Mouse (Mus musculus): ENCODE data around the gene Shisa8. TPM values are rescaled to one million over a fixed set of nuclear protein-coding genes. Genes with fewer than 3 reads are reported as not detected.

The Shisa8 gene
- polyA plus RNA-seq, 1 experiment from 2014 or later: 2.9 TPM

- Histone ChIP-seq H3K4me1 (peaks cover 11% of the 10 kb centered on the region), H3K4me3 (replicated peaks) (no peak overlapping the region), H3K36me3 (no peaks in the 10 kb centered on the region), H3K9me3 (replicated peaks) (no peaks in the 10 kb centered on the region), H3K4me2 (replicated peaks) (no peak overlapping the region; the same call in 1 of the 2 replicates), H3K27ac (replicated peaks) (no peak overlapping the region), H3K27me3 (peaks cover 31% of the 10 kb centered on the region), H3K9ac (no peak overlapping the region)
- no peak for ATAC-seq (ENCODE audit: insufficient number of reproducible peaks, low FRiP score, low TSS enrichment, low read depth)
- 44% methylated on average over 7 of the region's 7 CpGs for WGBS
Observed at GRCm38 (mm10) chr15:82223251-82223650, 10.6 kb upstream of the Shisa8 start.

DNA sequence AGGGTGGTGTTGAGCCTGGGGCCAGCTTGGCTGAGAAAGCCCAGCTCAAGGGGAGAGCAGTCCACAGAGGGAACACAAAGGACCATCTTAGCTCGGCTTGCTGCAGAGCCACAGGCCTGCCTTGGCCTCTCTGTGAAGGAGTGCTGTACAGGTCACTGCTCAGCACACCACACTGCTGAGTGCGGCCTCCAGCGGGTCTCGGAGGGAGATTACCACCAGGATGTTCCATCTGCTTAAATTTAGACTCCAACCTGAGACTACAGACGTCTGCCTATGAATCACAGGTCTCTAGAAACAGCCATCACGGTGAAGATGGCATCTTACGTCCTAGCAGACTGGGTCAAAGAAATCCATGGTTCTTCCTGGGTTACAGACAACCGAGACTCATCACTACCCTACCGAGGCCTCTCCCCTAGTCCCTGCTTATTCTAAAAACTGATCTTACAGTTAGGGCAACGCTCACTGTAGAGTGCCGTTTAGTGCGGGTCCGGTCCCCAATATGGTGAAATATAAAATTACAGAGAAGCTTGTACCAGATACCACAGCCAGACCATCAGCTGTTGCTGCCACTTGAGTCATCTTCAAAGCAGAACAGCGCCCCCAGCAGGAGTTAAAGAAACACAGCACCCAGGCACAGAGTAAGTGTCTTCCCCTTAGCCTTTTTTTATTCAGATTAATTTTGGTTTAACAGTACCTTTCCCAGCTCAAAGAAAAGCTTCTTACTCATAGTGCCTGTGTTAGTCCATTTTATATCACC, 8.7 kb upstream of the Shisa8 start:
- H3K4me3 ChIP-seq (replicated peaks): no peak overlapping the region

GRCm38 (mm10) chr15:82220003-82220675, 7.5 kb upstream of the Shisa8 start:
- Histone ChIP-seq H3K4me1 (peaks cover 25% of the 10 kb centered on the region), H3K27me3 (peaks cover 46% of the 10 kb centered on the region), H3K9me3 (replicated peaks) (no peaks in the 10 kb centered on the region), H3K9ac (no peak overlapping the region), H3K27ac (replicated peaks) (no peak overlapping the region), H3K4me2 (replicated peaks) (no peak overlapping the region), H3K4me3 (replicated peaks) (no peak overlapping the region), H3K36me3 (no peaks in the 10 kb centered on the region)
- 56% methylated on average over 12 of the region's 12 CpGs for WGBS
- ATAC-seq (ENCODE audit: insufficient number of reproducible peaks, low FRiP score, low TSS enrichment, low read depth): no peak

More for the DNA sequence above, 8.7 kb upstream of the Shisa8 start:
- no peak overlapping the region for H3K9ac ChIP-seq
- no peaks in the 10 kb centered on the region for H3K36me3 ChIP-seq
- WGBS: 49% methylated on average over 14 of the region's 14 CpGs
- H3K9me3 ChIP-seq (replicated peaks): no peaks in the 10 kb centered on the region
- peaks cover 40% of the 10 kb centered on the region for H3K27me3 ChIP-seq
- no peak overlapping the region for H3K4me2 ChIP-seq (replicated peaks)
- H3K27ac ChIP-seq (replicated peaks): no peak overlapping the region
- no peak for ATAC-seq (ENCODE audit: insufficient number of reproducible peaks, low FRiP score, low TSS enrichment, low read depth)
- H3K4me1 ChIP-seq: peaks cover 15% of the 10 kb centered on the region

DNA sequence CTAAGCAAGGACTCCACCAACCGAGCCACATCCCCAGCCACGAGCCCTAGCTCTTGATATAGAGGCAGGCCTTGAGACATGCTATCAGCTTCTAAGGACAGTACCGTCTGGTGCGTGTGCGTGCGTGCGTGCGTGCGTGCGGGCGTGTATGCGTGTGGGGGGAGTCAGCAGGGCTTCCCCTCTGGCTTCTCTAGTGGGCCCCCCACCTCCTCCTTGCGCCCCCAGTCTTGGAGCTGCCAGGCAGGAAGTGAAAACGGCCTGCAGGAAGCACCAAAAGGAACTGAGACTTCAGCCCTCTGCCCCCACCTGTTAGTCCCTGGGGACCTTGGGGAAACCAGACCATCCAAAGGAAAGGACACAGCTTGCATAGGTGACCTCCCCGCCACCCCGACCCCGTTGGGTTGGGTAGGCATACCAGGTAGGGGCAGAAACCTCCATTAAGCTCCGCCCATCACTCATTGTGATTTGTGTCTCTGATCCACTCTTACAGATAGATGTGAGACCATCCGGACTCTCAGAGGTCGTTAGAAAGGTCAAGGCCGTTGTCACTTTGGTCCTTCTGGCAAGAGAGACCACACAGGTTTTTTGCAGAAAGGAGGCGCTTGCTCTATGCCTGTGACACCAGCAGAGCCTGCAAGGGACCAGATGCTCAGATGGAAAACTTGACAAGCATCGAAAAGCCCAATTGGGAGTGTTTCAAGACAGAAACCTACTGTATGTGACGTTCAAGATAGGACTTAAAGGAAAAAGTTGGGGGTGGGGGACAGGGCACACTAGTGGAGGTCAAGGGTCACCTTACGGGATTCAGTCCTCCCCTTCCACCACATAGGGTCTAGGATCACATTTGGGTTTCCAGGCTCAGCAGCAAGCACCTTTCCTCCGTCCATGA, 6.4 kb upstream of the Shisa8 start:
- 76% methylated on average over 26 of the region's 26 CpGs for WGBS
- Histone ChIP-seq H3K27me3 (peaks cover 42% of the 10 kb centered on the region), H3K4me1 (peaks cover 16% of the 10 kb centered on the region), H3K9ac (no peak overlapping the region), H3K4me2 (replicated peaks) (no peak overlapping the region), H3K9me3 (replicated peaks) (no peaks in the 10 kb centered on the region), H3K36me3 (no peaks in the 10 kb centered on the region), H3K4me3 (replicated peaks) (no peak overlapping the region), H3K27ac (replicated peaks) (no peak overlapping the region)
- ATAC-seq (ENCODE audit: insufficient number of reproducible peaks, low FRiP score, low TSS enrichment, low read depth): no peak

- no peak overlapping the region for H3K27ac ChIP-seq (replicated peaks)
- H3K27me3 ChIP-seq: peaks cover 47% of the 10 kb centered on the region
- no peak overlapping the region for H3K4me2 ChIP-seq (replicated peaks)
- 34% methylated on average over 9 of the region's 9 CpGs for WGBS
- H3K4me1 ChIP-seq: peaks cover 14% of the 10 kb centered on the region
- no peak overlapping the region for H3K9ac ChIP-seq
- no peak overlapping the region for H3K4me3 ChIP-seq (replicated peaks)
- no peaks in the 10 kb centered on the region for H3K36me3 ChIP-seq
- ATAC-seq (ENCODE audit: insufficient number of reproducible peaks, low FRiP score, low TSS enrichment, low read depth): no peak
- H3K9me3 ChIP-seq (replicated peaks): no peaks in the 10 kb centered on the region
Observed at GRCm38 (mm10) chr15:82217980-82218379, 5.4 kb upstream of the Shisa8 start.

- Histone ChIP-seq H3K9me3 (replicated peaks) (no peaks in the 10 kb centered on the region), H3K27ac (replicated peaks) (no peak overlapping the region), H3K4me2 (replicated peaks) (no peak overlapping the region), H3K9ac (no peak overlapping the region), H3K27me3 (peaks cover 54% of the 10 kb centered on the region), H3K4me3 (replicated peaks) (no peak overlapping the region), H3K36me3 (no peaks in the 10 kb centered on the region), H3K4me1 (peaks cover 23% of the 10 kb centered on the region)
- 24% methylated on average over 7 of the region's 7 CpGs for WGBS
- ATAC-seq (ENCODE audit: insufficient number of reproducible peaks, low FRiP score, low TSS enrichment, low read depth): no peak
Observed at GRCm38 (mm10) chr15:82217039-82217438, 4.4 kb upstream of the Shisa8 start.

GRCm38 (mm10) chr15:82216142-82216827, 3.7 kb upstream of the Shisa8 start:
- peaks cover 62% of the 10 kb centered on the region for H3K27me3 ChIP-seq
- no peaks in the 10 kb centered on the region for H3K36me3 ChIP-seq
- 37% methylated on average over 20 of the region's 20 CpGs for WGBS
- no peak overlapping the region for H3K4me3 ChIP-seq (replicated peaks)
- no peak overlapping the region for H3K27ac ChIP-seq (replicated peaks)
- H3K4me1 ChIP-seq: peaks cover 30% of the 10 kb centered on the region
- no peak overlapping the region for H3K9ac ChIP-seq
- no peaks in the 10 kb centered on the region for H3K9me3 ChIP-seq (replicated peaks)
- no peak for ATAC-seq (ENCODE audit: insufficient number of reproducible peaks, low FRiP score, low TSS enrichment, low read depth)
- no peak overlapping the region for H3K4me2 ChIP-seq (replicated peaks)

GRCm38 (mm10) chr15:82215332-82216046, 2.9 kb upstream of the Shisa8 start:
- Histone ChIP-seq H3K9ac (no peak overlapping the region), H3K27me3 (peaks cover 68% of the 10 kb centered on the region), H3K36me3 (no peaks in the 10 kb centered on the region), H3K4me3 (replicated peaks) (no peak overlapping the region), H3K4me2 (replicated peaks) (no peak overlapping the region), H3K27ac (replicated peaks) (no peak overlapping the region), H3K4me1 (peaks cover 31% of the 10 kb centered on the region), H3K9me3 (replicated peaks) (no peaks in the 10 kb centered on the region)
- WGBS: 27% methylated on average over 11 of the region's 11 CpGs
- no peak for ATAC-seq (ENCODE audit: insufficient number of reproducible peaks, low FRiP score, low TSS enrichment, low read depth)

DNA sequence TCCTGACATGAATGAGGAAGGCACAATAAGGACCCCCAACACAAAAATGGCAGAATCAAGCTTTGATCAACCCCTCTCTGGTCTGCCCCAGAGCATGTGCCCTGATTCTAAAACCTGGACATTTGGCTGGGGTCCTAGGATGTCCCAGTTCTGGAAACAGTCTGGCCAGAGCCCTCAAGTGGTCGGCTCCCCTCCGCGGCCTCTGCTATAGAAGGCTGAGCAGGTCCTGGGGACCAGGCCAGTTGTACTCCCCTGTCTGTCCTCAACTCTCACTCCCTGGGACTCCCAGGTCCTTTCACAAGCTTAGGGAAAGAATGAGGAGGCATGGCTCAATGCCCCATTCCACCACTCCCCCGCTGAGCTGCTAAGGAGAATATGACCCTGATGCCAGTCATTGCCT, 607 bp upstream of the Shisa8 start:
- Histone ChIP-seq H3K9ac (no peak overlapping the region), H3K4me3 (replicated peaks) (no peak overlapping the region), H3K9me3 (replicated peaks) (no peaks in the 10 kb centered on the region), H3K4me1 (peaks cover 31% of the 10 kb centered on the region), H3K4me2 (replicated peaks) (no peak overlapping the region), H3K27me3 (peaks cover 85% of the 10 kb centered on the region), H3K27ac (replicated peaks) (no peak overlapping the region), H3K36me3 (no peaks in the 10 kb centered on the region)
- WGBS: 30% methylated on average over 4 of the region's 4 CpGs
- ATAC-seq (ENCODE audit: insufficient number of reproducible peaks, low FRiP score, low TSS enrichment, low read depth): no peak

DNA sequence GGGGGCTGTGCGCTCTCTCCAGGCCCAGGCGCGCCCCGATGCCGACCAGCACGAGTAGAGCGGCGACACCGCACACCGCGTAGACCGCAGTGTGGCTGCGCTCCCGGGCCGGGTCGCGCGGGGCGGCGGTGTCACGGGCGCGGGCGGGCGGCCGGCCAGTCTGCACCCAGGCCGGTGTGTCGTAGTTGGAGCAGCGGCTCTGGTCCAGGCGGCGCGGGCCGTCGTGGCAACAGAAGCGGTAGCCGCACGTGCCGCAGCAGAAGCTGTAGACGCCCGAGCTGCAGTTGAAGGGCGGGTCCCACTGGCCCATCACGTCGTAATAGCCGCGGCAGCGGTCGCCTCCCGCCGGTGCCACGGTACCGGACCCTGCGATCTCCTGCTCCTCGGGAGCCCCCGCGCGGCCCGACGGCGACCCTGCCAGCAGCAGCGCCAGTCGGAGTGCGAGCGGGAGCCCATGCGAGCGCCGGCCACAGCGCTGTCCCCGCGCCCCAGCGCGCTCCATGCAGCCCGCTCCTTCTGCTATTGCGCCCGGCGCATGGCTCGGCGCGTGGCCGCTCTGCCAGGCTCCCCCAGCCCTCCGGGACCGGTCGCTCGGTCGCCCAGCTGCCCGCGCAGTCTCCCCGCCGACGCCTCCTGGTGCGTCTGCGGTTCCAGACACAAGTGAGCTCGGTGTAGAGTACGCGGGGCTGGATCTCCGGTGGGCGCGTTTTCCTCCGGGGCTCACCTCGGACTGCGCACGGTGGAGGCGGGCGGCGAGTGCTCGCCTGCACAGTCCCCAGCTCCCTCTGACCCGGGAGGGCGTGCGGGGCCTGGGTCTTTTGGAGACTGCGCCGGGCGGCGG, 484 bp downstream of the Shisa8 start:
- Histone ChIP-seq H3K9me3 (replicated peaks) (no peaks in the 10 kb centered on the region), H3K4me3 (replicated peaks) (peak overlapping the region; percentile 51), H3K4me2 (replicated peaks) (peak overlapping the region; percentile 90), H3K9ac (no peak overlapping the region), H3K4me1 (peaks cover 37% of the 10 kb centered on the region), H3K36me3 (no peaks in the 10 kb centered on the region), H3K27me3 (peaks cover 95% of the 10 kb centered on the region), H3K27ac (replicated peaks) (no peak overlapping the region)
- peak; percentile 8; the same call in 1 of the 2 replicates for ATAC-seq (ENCODE audit: insufficient number of reproducible peaks, low FRiP score, low TSS enrichment, low read depth)
- WGBS: under 1% methylated on average over 112 of the region's 112 CpGs
